Mouse (Mus musculus): ENCODE measurements around the gene Zfp628.
A peak's percentile ranks its signal among the peaks of the same experiment; 100 is the strongest.
"Not testable (repeated sequence)": the region's sequence is repeated elsewhere in the genome, so short reads cannot be mapped to it uniquely, and the experiment has no call there.

Zfp628 gene

GRCm38 (mm10) chr7:4915007-4915665 lies at the start of gene Zfp628:
Zfp628 (plus strand) TSS chr7:4915217.
- peak; percentile 93 for DNase-seq (ENCODE audit: low read depth, low spot score)

DNA sequence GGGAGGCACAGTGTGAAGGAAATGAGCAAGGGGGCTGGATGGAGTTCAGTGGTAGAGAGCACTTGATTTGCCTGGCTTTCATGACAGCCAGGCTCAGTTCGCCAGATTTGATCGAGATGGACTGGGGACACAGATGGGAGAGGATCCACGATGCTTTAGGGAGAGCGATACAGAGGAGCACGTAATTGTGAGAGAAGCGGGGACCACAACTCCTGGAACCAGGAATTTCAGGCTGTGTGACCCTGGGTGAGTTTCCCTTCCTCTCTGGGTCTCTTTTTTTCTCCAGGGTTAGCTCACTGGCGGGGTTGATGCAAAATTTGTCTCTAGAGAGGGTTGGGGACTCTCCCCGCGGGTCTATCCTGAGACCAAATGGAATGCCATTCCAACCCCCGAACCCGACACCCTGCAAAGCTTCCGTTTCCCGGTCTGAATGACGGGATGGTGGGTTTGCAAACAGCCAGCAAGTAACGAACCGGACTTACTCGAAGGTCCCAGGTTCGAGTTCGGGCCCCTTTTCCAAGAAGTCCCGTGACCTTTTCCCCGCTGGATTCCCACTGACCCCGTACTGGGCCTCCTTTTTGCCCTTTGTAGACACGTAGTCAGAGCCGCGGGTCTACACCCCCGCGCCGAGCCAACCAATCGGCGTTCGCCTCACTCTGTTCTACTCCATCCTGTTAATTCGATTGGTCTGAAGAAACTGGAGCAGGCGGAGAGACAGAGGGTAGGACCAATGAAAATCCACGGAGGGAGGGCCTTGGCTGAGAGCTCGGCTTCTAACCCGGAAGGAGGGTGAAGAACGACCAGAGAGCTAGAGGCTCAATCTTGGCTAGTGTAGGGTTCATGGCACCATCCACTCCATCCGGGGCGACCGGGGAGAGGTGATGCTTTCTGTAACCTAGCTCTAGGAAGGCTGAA lies 49.2 kb upstream of the Zfp628 start:
- peak; percentile 97 for DNase-seq (ENCODE audit: low read depth, low spot score)

- no peak for DNase-seq (ENCODE audit: low read depth, low spot score)
These were observed 48.3 kb upstream of the Zfp628 start for GRCm38 (mm10) chr7:4866631-4867180.

- peak; percentile 72 for DNase-seq (ENCODE audit: low read depth, low spot score)
These were observed 44.9 kb upstream of the Zfp628 start, which contains the start of gene Isoc2b for GRCm38 (mm10) chr7:4870133-4870532. Isoc2b (minus strand) TSS chr7:4870258.

GRCm38 (mm10) chr7:4876753-4877221 lies 38.2 kb upstream of the Zfp628 start, which contains the start of gene Isoc2a:
Isoc2a (plus strand) TSS chr7:4877153.
- DNase-seq (ENCODE audit: low read depth, low spot score), result peak; percentile 96

DNA sequence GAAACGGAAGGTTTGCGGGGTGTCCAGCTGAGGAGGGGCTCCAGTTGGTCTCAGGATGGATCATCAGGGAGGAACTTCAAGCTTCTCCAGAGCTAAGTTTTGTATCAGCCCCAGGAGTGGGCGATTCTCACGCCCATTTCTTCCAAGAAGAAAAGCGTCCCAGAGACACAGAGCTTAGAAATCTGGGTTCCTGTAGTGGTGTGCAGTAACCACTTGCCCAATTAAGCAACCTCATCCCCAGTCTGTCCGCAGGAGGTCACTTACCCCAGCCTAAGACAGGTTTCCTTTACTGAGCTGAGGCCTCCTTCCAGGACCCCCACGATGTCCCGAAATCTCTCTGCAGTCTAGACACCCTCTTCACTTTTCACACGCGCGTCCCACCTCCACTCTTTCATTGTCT lies 37.8 kb upstream of the Zfp628 start:
- no peak for DNase-seq (ENCODE audit: low read depth, low spot score)

DNA sequence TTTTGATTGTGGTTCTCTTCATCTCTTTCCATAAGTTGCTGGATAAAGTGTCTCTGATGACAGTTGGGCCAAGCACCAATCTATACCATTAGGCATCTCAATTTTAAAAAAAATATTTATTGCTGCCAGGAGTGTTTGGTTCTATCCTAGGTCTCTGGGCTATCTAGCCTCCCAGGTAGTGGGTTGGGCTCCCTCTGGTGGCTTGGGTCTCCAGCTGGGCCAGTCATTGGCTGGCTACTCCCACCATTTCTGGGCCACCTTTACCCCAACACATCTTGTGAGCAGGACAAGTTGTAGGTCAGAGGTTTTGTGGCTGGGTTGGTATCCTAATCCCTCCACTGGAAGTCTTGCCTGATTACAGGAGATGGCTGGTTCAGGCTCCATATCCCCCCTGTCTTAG lies 36.8 kb upstream of the Zfp628 start:
- no peak for DNase-seq (ENCODE audit: low read depth, low spot score)

- not testable (repeated sequence) for DNase-seq (ENCODE audit: low read depth, low spot score)
These were observed 36.0 kb upstream of the Zfp628 start for GRCm38 (mm10) chr7:4879036-4879435.

- DNase-seq (ENCODE audit: low read depth, low spot score), result no peak
These were observed 28.3 kb upstream of the Zfp628 start for GRCm38 (mm10) chr7:4886680-4887079.

DNA sequence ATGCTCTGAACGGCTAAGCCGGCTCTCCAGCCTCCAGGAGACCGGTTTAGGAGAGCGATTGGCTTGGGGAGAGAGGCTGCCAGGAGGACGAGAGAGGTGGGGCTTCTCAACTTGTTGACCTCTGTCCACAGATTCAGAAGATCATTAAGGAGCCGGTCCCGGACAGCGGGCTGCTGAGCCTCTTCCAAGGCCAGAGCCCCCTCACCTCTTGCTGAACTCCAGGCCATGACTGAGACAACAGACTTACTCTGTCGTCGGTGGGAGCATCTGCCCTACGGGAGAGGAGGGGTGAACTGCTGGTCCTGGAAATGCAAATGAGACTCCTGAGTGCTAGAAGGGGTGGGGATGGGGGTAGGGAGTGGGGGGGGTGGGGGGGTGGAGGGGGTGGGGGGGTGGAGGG lies 19.8 kb upstream of the Zfp628 start:
- peak; percentile 86 for DNase-seq (ENCODE audit: low read depth, low spot score)

DNA sequence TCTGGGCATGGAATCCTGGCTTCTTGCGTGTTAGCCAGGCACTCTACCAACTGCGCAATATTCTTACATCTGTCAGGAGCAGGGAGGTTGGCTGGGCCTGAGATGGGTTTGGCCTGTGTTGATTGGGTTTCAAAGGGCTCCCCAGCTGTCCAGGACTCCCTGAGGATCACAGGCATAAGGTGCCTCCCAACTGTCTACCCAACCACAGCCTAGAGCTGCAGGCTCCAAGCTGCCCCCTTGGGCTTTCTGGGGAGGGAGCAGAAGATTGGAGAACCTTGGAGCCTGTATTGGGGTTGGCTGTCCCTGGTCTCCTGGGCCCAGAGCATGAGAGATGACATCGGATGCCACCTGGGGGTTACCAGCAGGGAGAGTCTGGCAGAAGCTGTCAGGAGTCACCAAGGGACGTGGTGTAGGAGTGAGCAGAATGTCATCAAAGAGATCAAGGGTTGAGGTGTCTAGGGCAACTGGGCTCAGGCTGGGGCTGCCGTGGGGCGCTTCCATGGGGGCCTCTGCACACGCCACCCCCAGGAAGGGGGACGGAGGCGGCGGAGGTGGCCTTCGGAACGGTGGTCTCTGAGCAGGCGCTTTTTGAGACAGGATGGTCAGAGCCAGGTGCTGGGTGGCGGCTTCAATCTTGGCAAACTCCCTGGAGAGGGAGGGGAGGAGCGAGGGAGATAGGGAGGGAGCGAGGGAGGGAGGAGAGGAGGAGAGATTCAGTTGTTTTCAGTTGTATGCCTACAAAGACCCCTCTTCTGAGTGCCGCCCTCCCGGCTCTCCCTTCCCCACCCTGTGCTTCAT lies 16.0 kb upstream of the Zfp628 start:
- no peak for DNase-seq (ENCODE audit: low read depth, low spot score)

DNA sequence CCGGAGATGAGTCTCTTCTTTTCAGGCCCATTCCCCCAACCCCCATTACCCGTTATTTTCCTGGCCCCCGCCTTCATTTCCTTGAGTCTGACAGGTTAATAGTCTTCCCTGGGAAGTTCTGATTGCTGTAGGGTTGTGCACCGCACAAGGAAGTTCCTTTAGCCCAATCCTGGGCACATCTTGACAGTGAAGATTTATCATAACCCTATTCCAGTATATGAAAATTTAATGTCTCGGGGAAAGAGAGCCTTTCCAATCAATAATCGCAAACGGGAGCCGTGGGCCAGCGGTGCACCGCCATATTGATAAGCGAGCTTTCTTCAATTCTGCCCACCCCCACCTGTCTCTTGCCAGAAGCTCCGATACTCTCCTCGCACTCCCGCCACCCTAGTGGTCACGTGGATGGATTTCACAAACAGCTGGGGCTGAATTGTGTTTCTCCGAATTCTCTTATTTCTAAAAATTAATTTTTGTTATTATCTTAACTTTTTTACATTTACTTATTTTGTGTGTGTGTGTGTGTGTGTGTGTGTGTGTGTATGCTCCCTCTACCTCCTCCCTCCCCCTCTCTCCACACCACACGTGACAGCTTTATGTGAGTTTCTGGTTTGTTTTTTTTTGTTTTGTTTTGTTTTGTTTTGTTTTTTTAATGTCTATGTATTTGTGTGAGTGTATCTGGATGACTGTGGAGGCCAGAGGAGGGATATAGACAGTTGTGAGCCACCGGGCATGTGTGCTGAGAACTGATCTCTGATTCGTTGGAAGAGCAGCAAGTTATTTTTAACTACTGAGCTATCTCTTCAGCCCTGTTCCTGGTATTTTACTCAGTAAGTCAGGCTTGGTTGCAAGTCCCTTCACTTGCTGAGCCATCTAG lies 15.1 kb upstream of the Zfp628 start:
- DNase-seq (ENCODE audit: low read depth, low spot score), result no peak

- DNase-seq (ENCODE audit: low read depth, low spot score), result no peak
These were observed 14.5 kb upstream of the Zfp628 start for GRCm38 (mm10) chr7:4900523-4900851.

DNA sequence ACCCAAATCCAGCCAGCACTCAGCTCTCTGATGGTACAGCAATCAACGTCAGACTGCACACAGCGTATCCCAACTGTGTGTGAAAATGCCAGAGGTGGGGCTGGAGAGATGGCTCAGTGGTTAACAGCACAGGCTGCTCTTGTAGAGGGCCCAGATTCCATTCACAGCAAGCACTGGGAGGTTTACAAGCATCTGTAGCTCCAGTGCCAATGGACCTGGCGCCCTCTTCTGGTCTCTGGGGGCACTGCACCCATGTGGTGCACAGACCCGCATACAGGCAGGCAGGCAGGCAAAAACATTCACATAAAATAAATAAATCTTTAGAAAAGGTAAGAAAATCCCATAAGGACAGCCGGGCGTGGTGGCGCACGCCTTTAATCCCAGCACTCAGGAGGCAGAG lies 13.8 kb upstream of the Zfp628 start:
- DNase-seq (ENCODE audit: low read depth, low spot score), result peak; percentile 94

DNA sequence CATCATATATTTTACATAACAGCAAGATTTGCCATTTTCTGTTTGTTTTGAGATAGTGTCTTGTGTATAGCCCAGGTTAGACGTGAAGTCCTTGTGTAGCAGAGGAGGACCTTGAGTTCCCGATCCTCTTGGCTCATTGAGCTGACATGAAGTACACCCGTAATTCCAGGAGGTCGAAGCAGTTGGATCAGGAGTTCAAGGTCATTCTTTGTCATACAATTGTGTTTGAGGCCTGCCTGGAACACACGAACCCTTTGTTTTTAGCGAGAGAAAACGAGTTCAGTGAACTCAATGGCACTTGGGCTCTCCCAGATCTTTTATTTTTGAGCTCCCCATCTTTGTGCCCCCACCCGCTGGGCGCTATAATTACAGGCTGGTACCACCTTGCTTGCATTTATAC lies 12.6 kb upstream of the Zfp628 start:
- DNase-seq (ENCODE audit: low read depth, low spot score), result peak; percentile 94

- DNase-seq (ENCODE audit: low read depth, low spot score), result no peak
These were observed 8.5 kb upstream of the Zfp628 start, which contains the start of gene Gm36210 for GRCm38 (mm10) chr7:4906466-4906950. Gm36210 (minus strand) TSS chr7:4906516.

- peak; percentile 89 for DNase-seq (ENCODE audit: low read depth, low spot score)
These were observed 3.5 kb upstream of the Zfp628 start for GRCm38 (mm10) chr7:4911561-4911960.

- DNase-seq (ENCODE audit: low read depth, low spot score), result peak; percentile 98
These were observed 2.8 kb upstream of the Zfp628 start for GRCm38 (mm10) chr7:4912248-4912647.

- DNase-seq (ENCODE audit: low read depth, low spot score), result no peak
These were observed 826 bp downstream of the Zfp628 start for GRCm38 (mm10) chr7:4915669-4916416.

DNA sequence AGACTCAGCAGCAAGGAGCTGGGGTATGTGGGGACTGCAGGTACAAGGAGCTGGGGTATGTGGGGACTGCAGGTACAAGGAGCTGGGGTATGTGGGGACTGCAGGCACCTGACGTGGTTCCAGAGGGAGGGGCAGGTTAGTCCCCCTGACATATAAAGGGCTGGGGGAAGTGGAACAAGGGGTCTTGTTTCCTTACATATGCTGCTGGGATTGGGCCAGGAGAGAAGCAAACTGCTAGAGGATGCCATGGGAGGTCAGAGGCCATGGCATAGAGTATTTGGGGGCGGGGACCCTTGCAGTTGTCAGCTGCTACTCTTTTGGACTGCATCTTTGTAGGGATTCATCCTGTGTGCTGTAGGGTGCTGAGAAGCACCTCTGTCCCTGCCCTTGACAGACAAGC lies 2.5 kb downstream of the Zfp628 start:
- no peak for DNase-seq (ENCODE audit: low read depth, low spot score)
